Mouse (Mus musculus) testis, adult 2 months (tissue): ENCODE measurements around the gene Clec4a2.
"Not testable (repeated sequence)": the region's sequence is repeated elsewhere in the genome, so short reads cannot be mapped to it uniquely, and the experiment has no call there.

Experiments
- CTCF ChIP-seq: fragments of 200-500 bp; IDR thresholded peaks from 2 replicates; pipeline ENCODE4 v1.5.1; 2012; ENCODE audit warnings: low read depth, mild to moderate bottlenecking, inconsistent platforms, low read length, moderate library complexity; ENCODE audit not compliant: control insufficient read depth, insufficient read depth, insufficient replicate concordance
- POLR2A ChIP-seq: fragments of 200-500 bp; IDR thresholded peaks from 2 replicates; pipeline ENCODE4 v1.6.1; 2012; ENCODE audit warnings: low read depth, mild to moderate bottlenecking, inconsistent platforms, low read length, moderate library complexity; ENCODE audit not compliant: control insufficient read depth

- TF ChIP-seq POLR2A: not testable (repeated sequence)
- TF ChIP-seq CTCF: peak; percentile 22; the same call in 1 of the 2 replicates
Observed at GRCm38 (mm10) chr6:123184862-123185261, 78.6 kb downstream of the Clec4a2 start.
